Mouse (Mus musculus) thymus, postnatal 36 days (tissue): Measurements from ENCODE around the gene Man2a1.

Experiments
- DNase-seq, 2 experiments: peaks; one replicate each; pipeline ENCODE4 v3.0.0; 2022; ENCODE audit warnings: mixed read lengths in 2 of 2

The Man2a1 gene

GRCm38 (mm10) chr17:64764175-64765122 lies 163.9 kb downstream of the Man2a1 start:
- DNase-seq: no peak

- DNase-seq: no peak
Observed at GRCm38 (mm10) chr17:64765286-64765685, 164.8 kb downstream of the Man2a1 start.

GRCm38 (mm10) chr17:64766507-64766906 lies 166.0 kb downstream of the Man2a1 start:
- DNase-seq: no peak

GRCm38 (mm10) chr17:64770277-64770676 lies 169.7 kb downstream of the Man2a1 start:
- DNase-seq: no peak

- no peak for DNase-seq
Observed at GRCm38 (mm10) chr17:64772611-64773010, 172.1 kb downstream of the Man2a1 start.

GRCm38 (mm10) chr17:64774218-64774617 lies 173.7 kb downstream of the Man2a1 start:
- no peak for DNase-seq

- no peak for DNase-seq
Observed at GRCm38 (mm10) chr17:64778300-64778699, 177.8 kb downstream of the Man2a1 start.

GRCm38 (mm10) chr17:64778756-64779155 lies 178.2 kb downstream of the Man2a1 start:
- DNase-seq: no peak

- DNase-seq: no peak
Observed at GRCm38 (mm10) chr17:64780753-64781490, 180.4 kb downstream of the Man2a1 start.

- DNase-seq: no peak
Observed at GRCm38 (mm10) chr17:64782307-64782706, 181.8 kb downstream of the Man2a1 start.

- no peak for DNase-seq
Observed at GRCm38 (mm10) chr17:64785961-64786360, 185.4 kb downstream of the Man2a1 start.

GRCm38 (mm10) chr17:64788301-64788700 lies 187.8 kb downstream of the Man2a1 start:
- DNase-seq: no peak

- no peak for DNase-seq
Observed at GRCm38 (mm10) chr17:64789175-64789574, 188.6 kb downstream of the Man2a1 start.

GRCm38 (mm10) chr17:64792076-64792475 lies 191.5 kb downstream of the Man2a1 start:
- no peak for DNase-seq

- no peak for DNase-seq
Observed at GRCm38 (mm10) chr17:64792623-64793022, 192.1 kb downstream of the Man2a1 start.

- no peak for DNase-seq
Observed at GRCm38 (mm10) chr17:64802168-64802955, 201.8 kb downstream of the Man2a1 start.

GRCm38 (mm10) chr17:64802956-64803275 lies 202.4 kb downstream of the Man2a1 start:
- no peak for DNase-seq
